Mouse (Mus musculus) heart, embryonic 15.5 days (tissue): ENCODE measurements around the gene Tipin. TPM values are rescaled to one million over a fixed set of nuclear protein-coding genes. Genes with fewer than 3 reads are reported as not detected.
A peak's percentile ranks its signal among the peaks of the same experiment; 100 is the strongest.

Experiments
- ATAC-seq: fragments of 200-750 bp; cut with Nextera tagmentation; replicated peaks from 2 replicates; pipeline ENCODE4 v1.8.0; 2017; ENCODE audit warnings: low read depth, moderate TSS enrichment; ENCODE audit not compliant: insufficient number of reproducible peaks, insufficient read depth, low FRiP score
- H3K27ac ChIP-seq: fragments of 300-500 bp; sonication (generic); 2 replicates; pipeline ENCODE4 v1.5.1; 2015; ENCODE audit warnings: mild to moderate bottlenecking, inconsistent platforms
- H3K27me3 ChIP-seq: fragments of 300-500 bp; sonication (generic); 2 replicates; pipeline ENCODE4 v1.6.1; 2015; ENCODE audit warnings: inconsistent platforms
- H3K36me3 ChIP-seq: fragments of 300-500 bp; sonication (generic); 2 replicates; pipeline ENCODE4 v1.6.1; 2015; ENCODE audit warnings: mild to moderate bottlenecking, inconsistent platforms
- H3K4me1 ChIP-seq: fragments of 300-500 bp; sonication (generic); replicated peaks from 2 replicates; pipeline ENCODE4 v1.6.1; 2015; ENCODE audit warnings: inconsistent platforms
- H3K4me2 ChIP-seq: fragments of 300-500 bp; sonication (generic); 2 replicates; pipeline ENCODE4 v1.6.1; 2015; ENCODE audit warnings: inconsistent platforms, mild to moderate bottlenecking, moderate library complexity
- H3K4me3 ChIP-seq: fragments of 300-500 bp; sonication (generic); 2 replicates; pipeline ENCODE4 v1.5.1; 2015; ENCODE audit warnings: mild to moderate bottlenecking, inconsistent platforms
- H3K9ac ChIP-seq: fragments of 300-500 bp; sonication (generic); 2 replicates; pipeline ENCODE4 v1.6.1; 2015; ENCODE audit warnings: mild to moderate bottlenecking, inconsistent platforms
- H3K9me3 ChIP-seq: fragments of 300-500 bp; sonication (generic); replicated peaks from 2 replicates; pipeline ENCODE4 v1.6.1; 2016; ENCODE audit warnings: inconsistent platforms
- WGBS: fragments of 180-500 bp; shearing (Covaris S2); methylation state at CpG from one replicate; pipeline ENCODE4 v1.1.7; 2015; ENCODE audit warnings: mixed read lengths; 5-methylcytosine and 5-hydroxymethylcytosine counted together
- polyA plus RNA-seq: library from polyadenylated mRNA; unstranded; fragments of >200 nt; fragmentation: Nextera tagmentation; extraction: Ambion mirVana; gene quantifications from 2 replicates; pipeline ENCODE4 v1.2.1, GENCODE M21; 2015

Gene Tipin
- polyA plus RNA-seq, 1 experiment from 2014 or later: 98.0 TPM

DNA sequence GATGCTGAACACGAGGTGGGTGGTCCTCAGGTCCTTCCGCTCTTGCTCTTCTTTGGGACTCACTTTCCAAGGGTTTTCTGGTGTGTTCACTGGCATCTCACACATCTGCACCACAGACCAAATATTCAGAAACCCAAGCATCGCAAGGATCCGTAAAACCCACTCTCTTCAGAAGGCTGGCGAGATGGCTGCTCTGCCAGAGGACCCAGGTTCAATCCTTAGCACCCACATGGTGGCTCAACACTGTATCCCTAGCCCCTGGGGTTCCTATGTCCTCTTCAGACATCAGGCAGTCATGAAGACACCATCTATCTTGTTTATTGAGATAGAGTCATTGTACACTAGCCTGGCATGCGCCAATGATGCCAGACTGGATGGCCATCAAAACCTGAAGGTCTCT, 33.3 kb downstream of the Tipin start:
- H3K4me3 ChIP-seq: no peak overlapping the region
- H3K4me1 ChIP-seq: no peaks in the 10 kb centered on the region
- H3K36me3 ChIP-seq: peaks cover 50% of the 10 kb centered on the region
- ATAC-seq: no peak
- H3K27ac ChIP-seq: no peak overlapping the region
- H3K4me2 ChIP-seq: no peak overlapping the region
- 95% methylated on average over 6 of the region's 6 CpGs for WGBS
- H3K9me3 ChIP-seq: no peaks in the 10 kb centered on the region
- H3K27me3 ChIP-seq: no peaks in the 10 kb centered on the region
- H3K9ac ChIP-seq: no peak overlapping the region

DNA sequence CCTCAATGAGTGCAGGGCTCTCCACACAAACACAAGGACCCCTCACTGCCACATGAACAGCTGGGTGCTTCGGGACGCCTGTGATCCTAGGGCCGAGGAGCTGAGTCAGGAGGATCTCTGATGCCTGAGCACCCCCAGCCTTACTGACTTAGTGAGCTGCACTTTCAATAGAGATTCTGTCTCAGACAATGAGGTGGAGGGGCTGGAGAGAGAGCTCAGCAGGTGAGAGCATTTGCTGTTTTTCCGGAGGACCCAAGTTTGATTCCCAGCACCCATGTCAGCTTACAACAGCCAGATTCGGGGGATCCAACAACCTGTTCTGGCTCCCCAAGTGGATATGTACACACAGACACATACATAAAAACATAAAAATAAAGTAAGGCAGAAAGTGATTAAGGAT, 35.6 kb downstream of the Tipin start:
- Histone ChIP-seq H3K9me3 (no peaks in the 10 kb centered on the region), H3K36me3 (peaks cover 60% of the 10 kb centered on the region), H3K9ac (no peak overlapping the region), H3K27ac (no peak overlapping the region), H3K4me3 (no peak overlapping the region), H3K4me1 (no peaks in the 10 kb centered on the region), H3K27me3 (no peaks in the 10 kb centered on the region), H3K4me2 (no peak overlapping the region)
- ATAC-seq: no peak
- 96% methylated on average over 5 of the region's 5 CpGs for WGBS

GRCm38 (mm10) chr9:64323976-64324375, 42.6 kb downstream of the Tipin start:
- Histone ChIP-seq H3K27me3 (no peaks in the 10 kb centered on the region), H3K4me3 (no peak overlapping the region), H3K9me3 (no peaks in the 10 kb centered on the region), H3K4me2 (no peak overlapping the region), H3K27ac (no peak overlapping the region), H3K4me1 (no peaks in the 10 kb centered on the region), H3K36me3 (peaks cover 51% of the 10 kb centered on the region), H3K9ac (no peak overlapping the region)
- 94% methylated on average over 7 of the region's 7 CpGs for WGBS
- ATAC-seq: no peak

DNA sequence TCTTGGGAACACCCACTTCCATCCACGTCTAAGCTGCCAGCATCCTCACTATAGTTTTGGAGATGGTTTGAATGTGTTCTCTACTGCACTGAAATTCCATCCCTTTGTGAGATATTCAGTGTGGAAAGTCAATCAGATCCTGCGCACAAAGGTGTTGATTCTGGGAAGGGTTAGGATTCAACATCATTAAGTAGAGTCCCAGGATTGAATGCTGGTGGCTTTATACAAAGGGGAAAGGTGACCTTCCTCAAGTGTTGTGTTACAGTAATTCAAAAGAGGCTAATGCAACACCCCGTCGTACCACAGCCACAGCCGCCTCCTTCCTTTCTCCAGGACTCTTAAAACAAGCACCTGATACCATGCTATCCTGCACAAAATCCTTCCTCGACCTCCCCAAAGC, 54.4 kb downstream of the Tipin start:
- no peaks in the 10 kb centered on the region for H3K9me3 ChIP-seq
- H3K4me2 ChIP-seq: no peak overlapping the region
- H3K4me3 ChIP-seq: no peak overlapping the region
- no peak overlapping the region for H3K9ac ChIP-seq
- no peak overlapping the region for H3K27ac ChIP-seq
- H3K36me3 ChIP-seq: peaks cover 6% of the 10 kb centered on the region; the same call in 1 of the 2 replicates
- H3K4me1 ChIP-seq: peaks cover 11% of the 10 kb centered on the region
- 77% methylated on average over 6 of the region's 6 CpGs for WGBS
- no peaks in the 10 kb centered on the region for H3K27me3 ChIP-seq
- no peak for ATAC-seq

DNA sequence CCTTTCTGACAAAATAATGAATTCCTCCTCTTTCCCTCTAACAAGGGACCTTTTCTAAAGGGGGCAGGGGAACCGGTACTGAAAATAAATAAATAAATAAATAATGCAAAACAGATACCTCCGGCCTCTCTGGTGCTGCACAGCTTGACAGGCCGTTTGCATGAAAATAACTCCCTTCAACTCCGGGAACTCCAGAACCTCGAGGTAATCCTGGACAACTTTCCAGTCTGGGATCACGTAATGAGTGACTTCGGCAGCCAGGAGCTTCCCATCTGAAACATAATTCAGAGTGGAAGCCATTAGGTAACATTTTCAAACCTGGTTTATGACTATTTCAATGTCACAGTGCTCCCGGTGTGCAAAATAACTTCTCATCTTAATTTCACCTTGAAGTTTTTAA, 58.0 kb downstream of the Tipin start:
- Histone ChIP-seq H3K36me3 (peaks cover 6% of the 10 kb centered on the region; the same call in 1 of the 2 replicates), H3K27me3 (no peaks in the 10 kb centered on the region), H3K9ac (0 out of 2 replicates have a peak overlapping the region, but pooled peaks have one; percentile 96), H3K4me1 (peaks cover 11% of the 10 kb centered on the region), H3K27ac (peak overlapping the region; percentile 98), H3K4me3 (peak overlapping the region; percentile 68), H3K9me3 (no peaks in the 10 kb centered on the region), H3K4me2 (peak overlapping the region; percentile 75)
- ATAC-seq: no peak
- WGBS: 45% methylated on average over 8 of the region's 8 CpGs

GRCm38 (mm10) chr9:64340351-64341253, 59.2 kb downstream of the Tipin start:
- peak overlapping the region; percentile 98 for H3K27ac ChIP-seq
- peaks cover 6% of the 10 kb centered on the region; the same call in 1 of the 2 replicates for H3K36me3 ChIP-seq
- H3K9me3 ChIP-seq: no peaks in the 10 kb centered on the region
- H3K27me3 ChIP-seq: no peaks in the 10 kb centered on the region
- H3K9ac ChIP-seq: peak overlapping the region; percentile 96
- WGBS: under 1% methylated on average over 85 of the region's 85 CpGs
- peak overlapping the region; percentile 68 for H3K4me3 ChIP-seq
- peaks cover 11% of the 10 kb centered on the region for H3K4me1 ChIP-seq
- peak overlapping the region; percentile 75 for H3K4me2 ChIP-seq
- peak; percentile 89 for ATAC-seq

DNA sequence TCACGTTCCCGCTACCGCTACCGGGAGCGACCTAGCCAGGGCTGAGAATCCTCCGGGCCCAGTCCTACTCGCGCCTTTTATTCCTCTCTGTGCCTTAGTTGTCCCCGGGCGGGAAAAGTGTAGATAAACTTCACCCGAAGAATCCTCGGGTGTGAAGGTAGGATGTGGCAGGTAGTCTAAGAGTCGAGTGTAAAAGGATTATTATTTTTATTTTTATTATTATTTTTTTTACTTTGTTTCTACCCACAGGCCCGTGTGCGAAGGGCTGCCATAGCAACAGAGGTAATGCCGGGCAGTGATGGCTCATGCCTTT, 59.8 kb downstream of the Tipin start, which contains the start of gene Dis3l:
Dis3l (minus strand) TSS at position 35 of the 313 bp plus-strand sequence.
- ATAC-seq: no peak
- H3K27ac ChIP-seq: peak within 1 kb of the TSS; percentile 98
- H3K4me3 ChIP-seq: peak within 1 kb of the TSS; percentile 68
- H3K4me1 ChIP-seq: peaks cover 11% of the 10 kb centered on the region
- H3K9me3 ChIP-seq: no peaks in the 10 kb centered on the region
- WGBS: 11% methylated on average over 16 of the region's 16 CpGs
- peak within 1 kb of the TSS; percentile 96 for H3K9ac ChIP-seq
- H3K27me3 ChIP-seq: no peaks in the 10 kb centered on the region
- peaks cover 6% of the 10 kb centered on the region; the same call in 1 of the 2 replicates for H3K36me3 ChIP-seq
- H3K4me2 ChIP-seq: peak within 1 kb of the TSS; percentile 75

GRCm38 (mm10) chr9:64341671-64342070, 60.3 kb downstream of the Tipin start:
- no peaks in the 10 kb centered on the region for H3K9me3 ChIP-seq
- no peaks in the 10 kb centered on the region for H3K27me3 ChIP-seq
- peak overlapping the region; percentile 75 for H3K4me2 ChIP-seq
- 86% methylated on average over 8 of the region's 8 CpGs for WGBS
- peaks cover 11% of the 10 kb centered on the region for H3K4me1 ChIP-seq
- peak overlapping the region; percentile 98 for H3K27ac ChIP-seq
- H3K9ac ChIP-seq: no peak overlapping the region
- H3K4me3 ChIP-seq: peak overlapping the region; percentile 68
- no peak for ATAC-seq
- H3K36me3 ChIP-seq: peaks cover 1% of the 10 kb centered on the region; the same call in 1 of the 2 replicates

- ATAC-seq: no peak
- no peak overlapping the region for H3K4me2 ChIP-seq
- 78% methylated on average over 2 of the region's 2 CpGs for WGBS
- no peaks in the 10 kb centered on the region for H3K9me3 ChIP-seq
- no peaks in the 10 kb centered on the region for H3K27me3 ChIP-seq
- H3K36me3 ChIP-seq: no peaks in the 10 kb centered on the region
- H3K27ac ChIP-seq: no peak overlapping the region
- H3K4me1 ChIP-seq: peaks cover 11% of the 10 kb centered on the region
- no peak overlapping the region for H3K4me3 ChIP-seq
- no peak overlapping the region for H3K9ac ChIP-seq
These were observed 62.3 kb downstream of the Tipin start for GRCm38 (mm10) chr9:64343656-64344055.

GRCm38 (mm10) chr9:64345931-64346330, 64.5 kb downstream of the Tipin start:
- WGBS: 59% methylated on average over 5 of the region's 5 CpGs
- no peak overlapping the region for H3K4me2 ChIP-seq

GRCm38 (mm10) chr9:64347377-64347776, 66.0 kb downstream of the Tipin start:
- ATAC-seq: no peak
- Histone ChIP-seq H3K9me3 (no peaks in the 10 kb centered on the region), H3K36me3 (no peaks in the 10 kb centered on the region), H3K9ac (no peak overlapping the region), H3K27me3 (no peaks in the 10 kb centered on the region), H3K27ac (no peak overlapping the region), H3K4me3 (no peak overlapping the region), H3K4me1 (no peaks in the 10 kb centered on the region), H3K4me2 (no peak overlapping the region)
- WGBS: 0% methylated on average over 1 of the region's 1 CpGs

More at GRCm38 (mm10) chr9:64345931-64346330, 64.5 kb downstream of the Tipin start:
- H3K9me3 ChIP-seq: no peaks in the 10 kb centered on the region
- no peak for ATAC-seq
- H3K4me1 ChIP-seq: no peaks in the 10 kb centered on the region; the same call in 1 of the 2 replicates
- H3K4me3 ChIP-seq: no peak overlapping the region
- H3K36me3 ChIP-seq: no peaks in the 10 kb centered on the region
- H3K27ac ChIP-seq: no peak overlapping the region
- H3K27me3 ChIP-seq: no peaks in the 10 kb centered on the region
- no peak overlapping the region for H3K9ac ChIP-seq

GRCm38 (mm10) chr9:64349490-64349889, 68.1 kb downstream of the Tipin start:
- no peaks in the 10 kb centered on the region for H3K27me3 ChIP-seq
- WGBS: 45% methylated on average over 5 of the region's 5 CpGs

More at GRCm38 (mm10) chr9:64349490-64349889, 68.1 kb downstream of the Tipin start:
- no peak overlapping the region for H3K9ac ChIP-seq
- no peak overlapping the region for H3K4me3 ChIP-seq
- no peak for ATAC-seq
- H3K9me3 ChIP-seq: no peaks in the 10 kb centered on the region
- no peaks in the 10 kb centered on the region for H3K4me1 ChIP-seq
- H3K4me2 ChIP-seq: no peak overlapping the region
- no peak overlapping the region for H3K27ac ChIP-seq
- H3K36me3 ChIP-seq: no peaks in the 10 kb centered on the region
